Mouse (Mus musculus): Measurements from ENCODE around the gene Tex9. TPM values are rescaled to one million over a fixed set of nuclear protein-coding genes. Genes with fewer than 3 reads are reported as not detected.

The Tex9 gene
- polyA plus RNA-seq, 1 experiment from 2014 or later, result 37.3 TPM

DNA sequence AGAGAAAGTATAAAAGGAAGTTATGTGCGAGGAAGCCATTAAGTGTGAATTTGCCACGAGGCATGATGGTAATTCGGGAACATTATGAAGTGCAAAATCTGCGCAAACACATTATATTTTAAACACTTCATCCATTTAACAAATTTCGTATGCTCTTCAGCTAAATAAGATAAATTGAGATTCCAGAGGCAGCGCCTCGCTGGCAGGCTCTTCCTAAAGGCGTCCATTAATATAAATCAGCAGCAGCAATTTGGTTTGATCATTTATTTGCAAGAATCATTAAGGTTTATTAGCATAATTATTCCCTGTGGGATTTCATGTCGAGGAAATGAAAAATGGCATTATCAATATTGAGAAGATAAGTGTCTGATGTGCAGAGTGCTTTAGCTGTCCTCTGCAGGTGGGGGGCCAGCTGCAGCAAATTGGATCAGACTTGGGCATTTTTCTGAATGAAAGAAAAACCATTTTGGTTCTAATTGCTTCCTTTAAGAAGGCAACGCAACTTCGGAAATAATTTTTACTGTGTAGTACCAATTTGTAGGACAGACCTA is 66.6 kb downstream of the Tex9 start:
- WGBS, result 85% methylated on average over 11 of the region's 11 CpGs
- H3K4me1 ChIP-seq, result peaks cover 14% of the 10 kb centered on the region
- H3K27ac ChIP-seq, result no peak overlapping the region
- H3K9me3 ChIP-seq (replicated peaks), result no peaks in the 10 kb centered on the region
- no peak overlapping the region for H3K9ac ChIP-seq
- H3K4me2 ChIP-seq, result no peak overlapping the region
- no peak for ATAC-seq (replicated peaks; ENCODE audit: low FRiP score)
- no peak overlapping the region for H3K4me3 ChIP-seq (replicated peaks)
- peaks cover 5% of the 10 kb centered on the region; the same call in 1 of the 2 replicates for H3K27me3 ChIP-seq
- no peaks in the 10 kb centered on the region for H3K36me3 ChIP-seq

DNA sequence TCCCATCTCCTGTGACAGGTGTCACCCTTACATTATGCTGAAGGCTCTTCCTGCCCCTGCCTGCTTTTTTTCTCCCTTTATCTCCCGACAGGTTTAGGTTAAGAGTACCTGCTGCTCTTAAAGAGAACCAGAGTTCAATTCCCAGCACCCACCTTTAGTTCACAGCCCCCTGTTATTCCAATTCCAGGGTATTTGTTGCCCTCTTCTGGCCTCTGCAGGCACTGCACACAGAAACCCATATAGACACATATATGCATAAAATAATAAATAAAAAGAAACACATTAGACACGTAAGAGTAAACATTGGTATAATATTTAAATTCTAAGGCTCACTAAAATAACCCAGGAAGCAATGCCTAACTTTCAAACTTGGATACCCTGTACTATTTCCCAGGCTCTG is 69.3 kb downstream of the Tex9 start:
- WGBS, result 89% methylated on average over 2 of the region's 2 CpGs
- Histone ChIP-seq H3K9ac (no peak overlapping the region), H3K9me3 (replicated peaks) (no peaks in the 10 kb centered on the region), H3K27me3 (peaks cover 2% of the 10 kb centered on the region; the same call in 1 of the 2 replicates), H3K36me3 (no peaks in the 10 kb centered on the region), H3K4me2 (no peak overlapping the region), H3K4me1 (peaks cover 14% of the 10 kb centered on the region), H3K4me3 (replicated peaks) (no peak overlapping the region), H3K27ac (no peak overlapping the region)
- no peak for ATAC-seq (replicated peaks; ENCODE audit: low FRiP score)

DNA sequence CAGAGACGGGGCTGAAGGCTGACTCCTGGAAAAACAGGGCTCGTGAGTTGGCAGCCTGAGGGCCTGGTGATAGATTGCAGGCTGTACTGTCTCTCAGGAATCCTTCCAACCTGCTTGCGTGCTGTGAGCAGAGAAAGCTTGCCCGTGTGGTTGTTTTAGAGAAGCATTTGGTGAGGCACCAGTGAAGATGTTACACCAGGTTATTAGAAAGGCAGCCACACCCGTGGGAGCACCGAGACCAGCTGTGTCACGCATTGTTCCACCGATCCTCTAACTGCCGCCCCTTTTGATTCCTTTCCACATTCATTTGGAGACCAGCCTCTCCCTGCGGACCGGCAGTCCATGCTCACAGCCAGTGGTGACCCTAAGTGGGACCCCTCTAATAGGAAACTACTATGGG is 69.7 kb downstream of the Tex9 start:
- H3K4me2 ChIP-seq, result no peak overlapping the region
- H3K27me3 ChIP-seq, result peaks cover 2% of the 10 kb centered on the region; the same call in 1 of the 2 replicates

DNA sequence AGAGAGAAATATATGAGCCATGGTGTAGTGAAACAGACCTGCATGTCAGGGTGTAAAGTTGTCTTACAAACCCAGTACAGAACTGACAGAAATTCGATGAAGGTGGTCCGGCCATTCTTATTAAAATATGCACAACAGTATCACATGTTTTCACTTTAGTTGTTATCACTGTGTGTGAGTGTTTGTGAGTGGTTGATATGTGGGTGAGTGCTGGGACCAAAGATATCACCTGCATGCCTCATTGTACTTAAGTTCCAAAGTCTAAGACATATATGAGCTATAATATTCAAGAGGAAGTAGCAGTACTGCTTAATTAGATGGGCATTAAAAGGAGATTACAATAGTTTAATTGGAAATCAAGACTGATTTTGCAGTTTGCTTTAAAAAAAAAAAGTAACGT is 71.5 kb downstream of the Tex9 start:
- WGBS, result 77% methylated on average over 3 of the region's 3 CpGs

More for the DNA sequence above, 69.7 kb downstream of the Tex9 start:
- H3K36me3 ChIP-seq, result no peaks in the 10 kb centered on the region
- no peaks in the 10 kb centered on the region for H3K9me3 ChIP-seq (replicated peaks)
- H3K9ac ChIP-seq, result no peak overlapping the region
- no peak overlapping the region for H3K27ac ChIP-seq
- H3K4me3 ChIP-seq (replicated peaks), result no peak overlapping the region
- peaks cover 14% of the 10 kb centered on the region for H3K4me1 ChIP-seq
- ATAC-seq (replicated peaks; ENCODE audit: low FRiP score), result no peak
- WGBS, result 56% methylated on average over 11 of the region's 11 CpGs

DNA sequence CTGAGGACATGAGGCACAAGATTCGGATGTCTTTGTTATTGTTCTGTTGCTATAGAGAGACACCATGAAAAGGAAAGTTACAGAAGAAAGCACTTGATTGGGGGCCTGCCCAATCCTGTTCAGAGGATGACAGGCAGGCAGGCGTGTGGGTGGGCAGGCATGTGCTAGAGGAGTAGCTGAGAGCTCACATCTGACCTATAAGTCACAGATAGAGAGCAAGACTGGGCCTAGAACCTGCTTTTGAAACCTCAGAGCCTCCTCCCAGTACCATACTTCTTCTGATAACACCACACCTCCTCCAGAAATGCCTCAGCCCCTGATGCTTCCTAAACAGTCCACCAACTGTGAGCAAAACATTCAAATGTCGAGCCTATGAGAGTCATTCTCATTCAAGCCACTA is 73.6 kb downstream of the Tex9 start:
- no peak for ATAC-seq (replicated peaks; ENCODE audit: low FRiP score)
- no peaks in the 10 kb centered on the region for H3K27me3 ChIP-seq
- H3K27ac ChIP-seq, result no peak overlapping the region
- H3K9ac ChIP-seq, result no peak overlapping the region
- peaks cover 14% of the 10 kb centered on the region for H3K4me1 ChIP-seq
- H3K36me3 ChIP-seq, result no peaks in the 10 kb centered on the region
- H3K4me3 ChIP-seq (replicated peaks), result no peak overlapping the region
- no peak overlapping the region for H3K4me2 ChIP-seq
- WGBS, result 85% methylated on average over 3 of the region's 3 CpGs
- no peaks in the 10 kb centered on the region for H3K9me3 ChIP-seq (replicated peaks)

More for the DNA sequence above, 71.5 kb downstream of the Tex9 start:
- no peak for ATAC-seq (replicated peaks; ENCODE audit: low FRiP score)
- Histone ChIP-seq H3K4me1 (peaks cover 14% of the 10 kb centered on the region), H3K27ac (no peak overlapping the region), H3K9ac (no peak overlapping the region), H3K9me3 (replicated peaks) (no peaks in the 10 kb centered on the region), H3K4me2 (no peak overlapping the region), H3K36me3 (no peaks in the 10 kb centered on the region), H3K27me3 (peaks cover 2% of the 10 kb centered on the region; the same call in 1 of the 2 replicates), H3K4me3 (replicated peaks) (no peak overlapping the region)

DNA sequence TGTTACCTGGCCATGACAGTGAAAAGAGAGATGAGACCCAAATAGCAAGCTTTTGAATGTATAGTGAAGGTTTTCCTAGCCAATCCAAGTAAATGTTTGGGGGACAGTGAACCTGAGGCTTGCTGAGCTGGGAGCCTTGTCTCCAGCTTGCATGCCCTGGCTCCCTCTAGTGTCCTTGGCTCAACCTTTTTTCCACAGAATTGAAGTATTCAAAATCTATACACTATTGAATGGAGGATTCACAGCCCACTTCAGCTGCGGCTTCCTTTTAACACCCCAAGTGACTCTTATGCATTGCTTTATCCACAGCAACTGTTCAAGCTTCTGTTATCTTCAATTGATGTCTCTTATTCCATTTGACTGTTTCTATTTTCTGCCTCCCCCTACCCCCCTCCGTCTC is 80.3 kb downstream of the Tex9 start:
- Histone ChIP-seq H3K27ac (no peak overlapping the region), H3K9ac (no peak overlapping the region), H3K27me3 (no peaks in the 10 kb centered on the region), H3K36me3 (no peaks in the 10 kb centered on the region), H3K4me1 (0 out of 2 replicates have a peak, but pooled peaks cover 3% of the 10 kb centered on the region), H3K4me3 (replicated peaks) (no peak overlapping the region), H3K4me2 (no peak overlapping the region), H3K9me3 (replicated peaks) (no peaks in the 10 kb centered on the region)
- 88% methylated on average over 2 of the region's 2 CpGs for WGBS
- ATAC-seq (replicated peaks; ENCODE audit: low FRiP score), result no peak

DNA sequence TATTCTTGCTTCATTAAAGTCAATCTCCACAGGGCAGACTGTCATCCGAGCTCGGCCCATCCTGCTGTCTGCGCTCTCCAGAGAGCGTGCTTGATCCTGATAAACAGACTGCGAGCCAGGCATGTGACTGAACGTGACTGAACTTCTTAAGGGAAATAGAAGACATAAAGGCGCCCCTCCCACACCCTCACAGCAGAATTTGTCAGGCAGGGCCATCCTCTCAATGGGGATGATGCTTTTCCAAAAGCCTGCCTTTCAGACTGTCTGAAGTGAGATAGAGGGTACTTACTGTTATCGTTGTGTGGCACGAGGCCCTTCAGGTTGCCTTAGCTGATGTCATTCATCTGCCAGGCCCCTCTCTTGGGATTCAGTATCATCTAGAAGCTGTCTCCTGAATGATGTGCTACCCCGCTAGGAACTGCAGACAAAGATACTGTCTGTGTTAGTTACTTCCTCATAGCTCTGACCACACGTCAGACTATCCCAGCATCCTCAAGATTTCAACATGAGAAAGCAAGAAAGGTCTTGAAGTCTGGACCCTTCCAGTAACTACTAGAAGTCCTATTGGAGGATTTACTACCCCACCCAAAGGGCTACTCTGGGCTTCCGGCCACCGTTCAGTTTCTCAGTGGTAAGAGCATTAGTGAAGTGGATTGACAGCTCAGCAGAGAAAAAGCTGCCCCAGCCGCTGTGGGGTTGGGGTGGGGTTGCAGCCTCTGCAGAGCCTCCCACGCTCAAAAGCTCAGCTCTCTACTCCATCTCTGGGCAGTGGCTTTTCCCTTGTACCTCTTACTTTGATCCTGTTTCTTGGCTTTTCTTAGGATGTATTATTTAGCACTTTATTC is 82.4 kb downstream of the Tex9 start:
- H3K36me3 ChIP-seq, result no peaks in the 10 kb centered on the region
- no peak overlapping the region for H3K4me2 ChIP-seq
- H3K27me3 ChIP-seq, result no peaks in the 10 kb centered on the region
- 0 out of 2 replicates have a peak, but pooled peaks cover 3% of the 10 kb centered on the region for H3K4me1 ChIP-seq
- no peak overlapping the region for H3K9ac ChIP-seq
- peak; percentile 73 for ATAC-seq (replicated peaks; ENCODE audit: low FRiP score)
- H3K27ac ChIP-seq, result no peak overlapping the region
- 43% methylated on average over 15 of the region's 15 CpGs for WGBS
- H3K4me3 ChIP-seq (replicated peaks), result no peak overlapping the region
- no peaks in the 10 kb centered on the region for H3K9me3 ChIP-seq (replicated peaks)

DNA sequence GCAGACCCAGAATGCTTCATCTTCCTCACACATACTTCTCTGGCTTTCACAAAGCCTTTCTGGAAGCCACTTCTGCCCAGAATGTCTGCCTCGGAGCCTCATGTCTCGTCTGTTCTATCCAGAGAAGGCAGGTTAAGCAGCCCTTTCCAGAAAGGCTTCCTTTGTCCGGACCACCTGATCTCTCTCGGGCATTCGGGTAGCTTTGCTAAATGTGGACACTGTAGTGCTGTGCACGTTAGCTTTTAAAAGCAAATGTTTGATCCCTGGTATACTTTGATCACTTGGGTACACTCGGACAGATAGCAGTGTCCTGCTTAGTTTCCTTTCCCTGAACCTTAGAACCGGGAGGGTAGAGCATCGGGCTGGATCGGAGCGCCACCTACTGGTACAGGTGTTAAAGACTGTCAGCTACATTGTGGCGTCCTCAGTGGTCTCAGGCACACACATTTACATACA is 83.9 kb downstream of the Tex9 start:
- ATAC-seq (replicated peaks; ENCODE audit: low FRiP score), result peak; percentile 81
- H3K4me2 ChIP-seq, result peak overlapping the region; percentile 60
- H3K9ac ChIP-seq, result 0 out of 2 replicates have a peak overlapping the region, but pooled peaks have one; percentile 33
- H3K4me1 ChIP-seq, result 0 out of 2 replicates have a peak, but pooled peaks cover 3% of the 10 kb centered on the region
- peak overlapping the region; percentile 40 for H3K4me3 ChIP-seq (replicated peaks)
- no peak overlapping the region for H3K27ac ChIP-seq
- 14% methylated on average over 12 of the region's 12 CpGs for WGBS
- no peaks in the 10 kb centered on the region for H3K27me3 ChIP-seq
- no peaks in the 10 kb centered on the region for H3K9me3 ChIP-seq (replicated peaks)
- no peaks in the 10 kb centered on the region for H3K36me3 ChIP-seq

DNA sequence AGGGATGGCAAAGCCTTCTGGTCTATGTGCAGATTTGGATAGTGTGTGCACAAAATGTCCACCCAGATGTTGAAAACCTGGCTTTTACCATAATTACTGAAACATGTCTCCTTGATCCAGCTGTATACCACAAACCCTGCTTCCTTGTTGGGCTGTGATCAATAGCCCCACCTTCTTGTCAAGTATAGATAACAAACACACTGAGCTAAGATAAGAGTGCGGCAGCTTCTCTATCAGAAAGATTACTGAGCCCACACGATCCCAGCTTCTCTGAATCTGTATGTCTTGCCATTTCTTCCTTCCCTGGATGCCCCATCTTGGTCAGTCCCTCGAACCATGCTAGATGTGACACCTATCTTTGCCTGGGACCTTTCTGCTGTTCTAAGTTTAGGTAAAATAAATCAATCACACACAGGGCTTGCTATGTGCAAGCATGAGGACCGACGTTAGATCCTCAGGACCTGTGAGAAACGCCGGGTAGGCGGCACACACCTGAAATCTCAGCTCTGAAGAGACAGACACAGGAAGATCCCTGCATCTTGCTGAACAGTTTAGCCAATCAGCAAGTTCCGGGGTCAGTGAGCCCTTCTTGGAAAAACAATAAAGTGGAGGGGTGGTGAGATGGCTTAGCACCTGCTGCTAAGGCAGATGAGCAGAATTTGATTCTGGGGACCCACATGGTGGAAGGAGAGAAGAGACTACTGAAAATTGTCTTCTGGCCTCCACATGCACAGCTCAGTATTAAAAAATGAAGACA is 86.0 kb downstream of the Tex9 start:
- H3K4me2 ChIP-seq, result no peak overlapping the region
- no peaks in the 10 kb centered on the region for H3K36me3 ChIP-seq
- ATAC-seq (replicated peaks; ENCODE audit: low FRiP score), result no peak
- no peak overlapping the region for H3K4me3 ChIP-seq (replicated peaks)
- no peaks in the 10 kb centered on the region for H3K27me3 ChIP-seq
- 0 out of 2 replicates have a peak, but pooled peaks cover 3% of the 10 kb centered on the region for H3K4me1 ChIP-seq
- H3K27ac ChIP-seq, result no peak overlapping the region
- H3K9ac ChIP-seq, result no peak overlapping the region
- no peaks in the 10 kb centered on the region for H3K9me3 ChIP-seq (replicated peaks)
- 84% methylated on average over 9 of the region's 9 CpGs for WGBS

DNA sequence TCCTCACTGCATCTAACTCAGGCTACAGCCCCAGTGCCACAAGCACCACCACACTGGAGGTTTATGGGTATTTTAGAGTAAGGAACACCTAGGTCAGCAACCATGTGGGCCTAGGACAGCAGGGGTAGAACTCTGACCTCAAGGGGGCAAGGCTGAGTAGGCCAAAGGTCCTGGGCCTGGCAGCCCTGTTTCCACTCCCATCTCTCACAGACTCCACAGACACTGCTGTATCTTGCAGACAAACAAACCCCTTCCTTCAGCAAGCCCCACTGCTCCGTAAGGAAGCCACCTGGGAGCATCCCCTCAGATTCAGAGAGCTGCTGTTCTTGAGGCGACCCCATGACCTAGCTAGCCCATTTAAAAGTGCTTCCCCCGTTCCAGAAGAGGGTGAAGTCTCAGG is 87.1 kb downstream of the Tex9 start:
- 75% methylated on average over 3 of the region's 3 CpGs for WGBS
- Histone ChIP-seq H3K36me3 (no peaks in the 10 kb centered on the region), H3K27me3 (no peaks in the 10 kb centered on the region), H3K27ac (no peak overlapping the region), H3K9ac (no peak overlapping the region), H3K4me2 (no peak overlapping the region), H3K9me3 (replicated peaks) (no peaks in the 10 kb centered on the region), H3K4me1 (0 out of 2 replicates have a peak, but pooled peaks cover 3% of the 10 kb centered on the region), H3K4me3 (replicated peaks) (no peak overlapping the region)
- no peak for ATAC-seq (replicated peaks; ENCODE audit: low FRiP score)

DNA sequence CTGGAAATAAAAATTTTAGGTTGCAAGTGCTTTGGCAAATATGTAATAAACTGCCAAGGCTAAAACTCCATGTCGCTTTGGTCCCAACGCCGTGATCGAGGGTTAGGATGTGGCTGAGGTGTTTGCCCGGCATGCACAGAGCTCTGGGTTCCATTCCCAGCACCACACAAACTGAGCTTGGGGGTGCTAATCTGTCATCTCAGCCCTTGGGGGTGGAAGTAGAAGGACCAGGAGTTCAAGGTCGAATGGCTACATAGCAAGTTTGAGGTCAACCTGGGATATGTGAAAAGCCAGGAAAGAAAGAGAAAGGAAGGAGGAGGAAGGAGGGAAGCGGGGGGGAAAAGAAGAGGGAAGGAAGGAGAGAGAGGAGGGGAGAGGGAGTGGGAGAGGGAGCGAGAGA is 87.6 kb downstream of the Tex9 start:
- H3K27me3 ChIP-seq, result no peaks in the 10 kb centered on the region
- ATAC-seq (replicated peaks; ENCODE audit: low FRiP score), result no peak
- H3K9me3 ChIP-seq (replicated peaks), result no peaks in the 10 kb centered on the region
- 87% methylated on average over 8 of the region's 8 CpGs for WGBS
- H3K4me3 ChIP-seq (replicated peaks), result no peak overlapping the region
- no peak overlapping the region for H3K4me2 ChIP-seq
- no peak overlapping the region for H3K9ac ChIP-seq
- no peaks in the 10 kb centered on the region for H3K36me3 ChIP-seq
- 0 out of 2 replicates have a peak, but pooled peaks cover 3% of the 10 kb centered on the region for H3K4me1 ChIP-seq
- H3K27ac ChIP-seq, result no peak overlapping the region

DNA sequence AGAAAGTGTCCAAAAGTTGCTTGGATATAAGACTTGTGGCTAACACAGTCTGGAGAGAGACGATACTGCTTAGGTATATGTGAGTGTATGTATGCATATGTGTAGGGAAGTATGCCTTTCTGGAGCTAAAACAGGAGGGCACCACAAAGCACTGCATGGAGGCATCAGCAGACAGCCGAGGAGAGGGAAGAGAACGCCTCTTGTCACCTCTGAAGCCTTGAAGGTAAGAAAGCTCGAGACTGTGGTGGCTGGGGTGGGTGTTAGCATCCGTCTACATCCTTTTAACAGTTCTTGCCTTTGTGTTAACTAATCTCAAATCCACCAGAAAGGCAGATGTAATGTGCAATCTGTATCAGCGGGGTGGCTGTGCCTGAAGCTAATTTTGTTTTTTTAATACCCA is 88.6 kb downstream of the Tex9 start:
- Histone ChIP-seq H3K9me3 (replicated peaks) (no peaks in the 10 kb centered on the region), H3K36me3 (no peaks in the 10 kb centered on the region), H3K27me3 (no peaks in the 10 kb centered on the region), H3K9ac (no peak overlapping the region), H3K4me2 (no peak overlapping the region), H3K27ac (no peak overlapping the region), H3K4me1 (0 out of 2 replicates have a peak, but pooled peaks cover 3% of the 10 kb centered on the region), H3K4me3 (replicated peaks) (no peak overlapping the region)
- whole genome bisulfite sequencing, result 67% methylated on average over 6 of the region's 6 CpGs
- no peak for ATAC-seq (replicated peaks; ENCODE audit: low FRiP score)

All from kidney, embryonic 15.5 days (tissue).